Mouse (Mus musculus): ENCODE measurements around the gene Cdh26.

Cdh26 gene

DNA sequence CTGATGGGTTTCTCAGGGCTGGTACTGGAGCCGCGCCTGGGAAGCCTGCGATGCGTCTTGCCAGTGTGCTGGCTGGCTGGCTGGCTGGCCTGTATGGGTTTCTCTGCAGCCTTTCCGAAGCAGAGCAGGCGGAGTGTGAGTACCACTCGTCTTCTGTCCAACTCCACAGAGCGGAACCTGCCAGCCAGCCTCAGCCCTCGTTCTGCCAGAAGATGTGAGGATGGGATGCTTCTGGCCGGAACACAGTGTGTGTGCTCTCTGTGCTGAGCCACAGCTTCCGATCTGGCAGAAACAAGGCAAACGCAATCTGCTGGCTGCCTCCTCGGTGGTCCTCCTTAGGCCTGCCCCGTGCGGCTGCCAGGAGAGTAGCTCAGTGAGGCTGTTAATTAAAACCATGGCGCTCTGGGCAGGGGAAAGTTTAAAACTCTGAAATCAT lies 83.3 kb downstream of the Cdh26 start:
- DNase-seq, result peak; percentile 34

GRCm38 (mm10) chr2:178516421-178516820 lies 86.1 kb downstream of the Cdh26 start:
- no peak for DNase-seq

DNA sequence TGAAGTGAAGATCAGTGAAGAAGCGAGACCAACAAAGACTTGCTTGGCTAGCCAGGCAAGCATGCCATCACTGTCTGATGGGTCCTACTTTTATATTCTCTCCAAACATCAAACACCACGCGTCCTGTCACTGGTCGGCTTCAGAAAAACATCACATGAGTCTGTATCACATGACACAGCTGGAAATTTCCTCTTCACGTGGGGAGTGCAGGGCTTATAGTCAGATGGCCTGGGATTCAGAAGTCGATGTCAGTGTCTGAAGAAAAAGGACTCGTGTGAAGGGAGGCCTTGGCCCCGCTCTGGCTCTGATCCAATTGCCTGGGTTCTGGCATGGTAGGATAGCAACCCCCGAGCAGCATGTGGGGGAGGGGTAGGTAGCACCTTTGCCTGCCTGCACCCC lies 86.6 kb downstream of the Cdh26 start:
- no peak for DNase-seq

DNA sequence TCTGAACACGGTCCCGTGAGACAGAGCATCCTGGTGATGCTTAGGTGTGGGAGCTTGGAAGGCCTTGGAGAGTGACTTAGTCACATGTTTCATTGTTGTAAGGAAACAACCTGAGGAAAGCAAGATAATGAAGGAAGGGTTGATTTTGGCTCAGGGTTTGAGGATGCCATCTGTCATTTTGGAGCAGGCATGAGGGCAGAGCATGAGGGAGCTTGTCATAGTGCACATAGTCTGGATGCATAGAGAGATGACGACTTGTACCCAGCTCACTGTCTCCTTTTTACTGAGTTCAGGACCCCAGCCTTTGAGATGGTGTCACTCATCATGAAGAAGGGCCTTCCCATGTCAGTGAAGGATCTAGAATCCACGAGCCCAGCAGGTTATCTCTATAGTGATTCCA lies 89.0 kb downstream of the Cdh26 start:
- peak; percentile 70 for DNase-seq

GRCm38 (mm10) chr2:178520216-178520615 lies 89.9 kb downstream of the Cdh26 start:
- DNase-seq, result peak; percentile 66

DNA sequence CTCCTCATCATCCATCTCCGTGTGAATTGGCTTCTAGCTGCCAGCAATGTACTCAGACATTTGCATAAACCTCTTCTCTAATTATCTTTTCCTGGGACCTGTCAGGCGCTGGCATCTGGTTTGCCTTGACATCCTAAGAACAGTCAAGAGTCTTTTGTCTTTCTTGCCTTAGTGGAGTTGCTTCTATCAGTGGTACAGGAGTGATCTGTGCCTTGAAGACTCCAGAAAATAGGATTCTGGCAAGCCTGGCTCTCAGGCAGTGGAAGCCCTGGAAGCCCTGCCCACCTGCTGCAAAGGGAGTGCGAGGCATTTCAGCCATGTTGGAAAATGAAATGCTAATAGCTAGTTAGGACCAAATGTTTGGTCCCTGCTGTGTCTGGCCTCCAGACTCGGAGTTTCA lies 92.0 kb downstream of the Cdh26 start:
- no peak for DNase-seq

DNA sequence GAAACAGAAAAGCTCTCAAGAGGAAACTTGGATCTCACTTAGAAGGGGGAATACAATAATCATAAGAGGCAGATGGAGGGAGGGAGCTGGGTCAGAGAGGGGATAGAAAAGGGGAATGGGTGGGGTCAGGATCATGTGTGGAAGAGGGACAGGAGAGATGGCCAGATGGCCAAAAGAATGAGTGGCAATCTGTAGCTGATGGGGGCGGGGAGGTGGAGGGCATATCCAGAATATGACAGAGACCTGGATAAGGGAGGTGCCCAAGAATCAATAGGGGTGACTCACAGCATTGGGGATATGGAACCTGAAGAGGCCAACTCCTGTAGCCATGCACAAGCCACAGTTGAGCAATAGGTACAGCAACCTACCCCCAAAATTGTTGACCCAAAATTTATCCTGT lies 92.5 kb downstream of the Cdh26 start:
- no peak for DNase-seq

DNA sequence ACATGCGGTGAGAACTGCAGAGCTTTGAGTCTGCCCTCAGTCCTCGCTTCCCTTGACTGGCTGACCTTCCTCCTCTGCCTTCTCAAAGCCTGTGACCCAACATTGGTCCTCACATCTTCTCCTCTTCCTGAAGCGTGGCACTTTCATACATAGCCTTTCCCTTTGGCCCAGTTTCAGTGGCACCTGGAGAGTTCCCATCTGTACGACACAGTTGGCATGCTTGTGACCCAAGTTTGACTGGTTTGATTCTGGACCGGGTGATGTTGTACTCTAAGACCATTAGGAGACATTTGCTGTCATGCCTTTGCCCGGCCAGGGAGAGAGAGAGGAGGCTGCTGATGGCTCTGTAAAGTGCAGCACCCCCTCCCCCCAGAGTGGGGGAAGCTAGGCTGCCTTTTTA lies 96.4 kb downstream of the Cdh26 start:
- peak; percentile 42 for DNase-seq

GRCm38 (mm10) chr2:178531226-178531625 lies 100.9 kb downstream of the Cdh26 start:
- DNase-seq, result no peak

DNA sequence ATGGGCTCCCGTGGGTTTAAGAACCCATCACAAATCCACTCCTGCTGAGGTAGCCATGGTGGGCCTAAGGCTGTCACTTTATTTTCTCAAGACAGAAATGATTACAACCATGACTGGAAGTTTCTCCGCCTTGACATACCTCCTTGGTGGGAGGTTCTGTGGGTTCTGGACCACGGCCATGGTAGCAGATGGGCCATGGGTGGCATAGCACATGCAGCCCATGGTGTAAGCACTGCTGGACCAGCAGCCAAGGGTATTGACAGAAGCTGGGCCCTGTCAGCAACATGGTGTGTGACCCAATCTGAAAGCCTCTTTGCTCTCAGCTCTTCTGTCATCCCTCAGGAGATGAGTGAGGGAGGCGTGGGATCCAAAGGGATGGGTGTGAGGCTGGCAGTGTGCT lies 106.2 kb downstream of the Cdh26 start:
- no peak for DNase-seq
